Mouse (Mus musculus) urinary bladder, postnatal 14 days (tissue): Measurements from ENCODE around the gene Synj2.

ENCODE experiments used
- DNase-seq: peaks from one replicate; pipeline ENCODE4 v3.0.0; 2021; ENCODE audit warnings: low spot score

Gene Synj2

DNA sequence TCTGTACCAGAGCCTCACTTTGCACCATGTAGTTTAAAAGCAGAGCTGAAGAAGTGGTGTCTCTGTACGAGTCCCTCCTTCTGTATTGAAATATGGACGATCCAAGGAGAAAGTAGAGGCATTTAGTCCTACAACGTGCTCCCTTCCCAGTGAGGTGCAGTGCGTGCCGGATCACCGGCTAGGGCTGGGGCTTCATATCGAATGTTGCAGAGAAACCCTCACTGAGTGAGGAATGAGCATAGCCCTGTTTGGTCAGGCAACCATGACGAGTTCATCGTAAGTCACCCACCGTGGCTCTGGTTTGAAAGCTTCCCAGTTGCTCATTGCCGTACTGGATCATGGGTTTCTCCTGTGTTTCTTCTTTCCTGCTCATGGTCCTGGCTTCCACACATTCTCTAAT, 95.8 kb downstream of the Synj2 start:
- no peak for DNase-seq

DNA sequence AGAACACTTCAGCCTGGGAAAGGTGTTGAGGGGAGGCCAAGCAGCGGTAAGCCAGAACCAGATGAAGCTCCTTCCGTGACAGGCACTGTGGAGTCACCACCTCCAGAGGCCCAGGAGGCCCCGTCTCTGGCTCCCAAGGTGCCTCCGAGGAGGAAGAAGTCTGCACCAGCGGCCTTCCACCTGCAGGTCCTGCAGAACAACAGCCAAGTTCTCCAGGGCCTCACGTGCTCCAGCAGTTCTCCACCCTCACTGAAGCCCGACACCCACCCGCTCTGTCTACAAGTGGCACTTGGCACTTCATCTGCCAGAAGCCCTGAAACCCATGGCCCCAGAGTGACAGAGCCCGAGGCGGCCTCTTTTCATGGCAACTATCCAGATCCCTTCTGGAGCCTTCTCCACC, 96.4 kb downstream of the Synj2 start:
- no peak for DNase-seq

DNA sequence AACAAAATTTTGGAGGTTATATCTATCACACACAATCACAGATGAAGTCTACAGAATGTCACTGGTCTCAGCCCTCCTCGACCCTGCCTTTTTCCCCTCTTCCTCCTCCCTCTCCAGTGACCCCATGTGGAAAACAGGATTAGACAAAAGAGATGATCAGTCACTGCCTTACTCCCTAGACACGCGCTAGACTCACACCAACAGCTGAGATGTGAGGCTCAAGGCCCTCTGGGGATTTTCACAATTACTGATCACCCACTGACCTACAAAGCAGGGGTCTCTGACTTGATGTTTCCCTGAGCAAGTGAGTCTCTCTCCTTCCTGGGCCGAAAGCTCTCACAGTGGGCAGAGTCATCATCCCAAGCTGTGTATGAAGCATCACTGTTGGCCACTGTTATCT, 111.7 kb downstream of the Synj2 start:
- DNase-seq, result no peak

DNA sequence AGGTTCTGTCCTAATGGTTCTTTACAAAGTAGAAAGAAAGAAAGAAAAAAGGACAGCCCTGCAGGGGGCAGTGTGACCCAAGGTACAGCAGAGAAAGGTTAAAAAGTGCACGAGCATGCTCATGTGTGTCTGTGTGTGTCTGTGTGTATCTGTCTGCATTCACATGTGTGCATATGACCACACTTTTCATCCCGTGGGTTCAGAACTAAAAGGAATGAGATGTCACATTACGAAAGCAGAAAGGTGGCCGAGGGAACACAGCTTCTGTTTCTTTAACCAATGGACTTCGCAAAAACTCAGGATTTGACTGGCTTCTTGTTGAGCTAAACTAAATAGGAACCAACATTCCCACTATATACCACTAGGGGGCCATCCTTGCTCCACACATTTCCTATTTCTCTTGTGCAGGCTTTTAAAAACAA, 113.9 kb downstream of the Synj2 start:
- DNase-seq, result peak; percentile 62

DNA sequence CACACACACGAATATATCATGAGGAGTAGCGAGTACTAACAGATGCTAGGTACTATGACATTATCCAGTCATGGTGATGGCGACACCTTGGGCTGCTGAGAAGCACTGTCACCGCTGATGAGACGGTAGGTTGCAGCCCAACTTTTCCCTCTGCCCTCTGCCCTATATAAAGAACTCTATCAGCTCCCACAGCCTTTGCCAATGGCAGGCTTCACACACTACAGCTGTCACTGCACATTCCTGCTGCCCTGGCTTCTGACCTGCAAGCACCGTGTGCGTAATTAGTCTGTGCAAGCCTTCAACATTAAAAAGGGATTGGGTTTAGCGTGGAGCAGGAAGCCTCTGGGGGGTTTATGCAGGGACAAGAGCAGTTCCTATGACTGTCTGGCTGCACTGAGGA, 121.7 kb downstream of the Synj2 start:
- DNase-seq, result no peak

DNA sequence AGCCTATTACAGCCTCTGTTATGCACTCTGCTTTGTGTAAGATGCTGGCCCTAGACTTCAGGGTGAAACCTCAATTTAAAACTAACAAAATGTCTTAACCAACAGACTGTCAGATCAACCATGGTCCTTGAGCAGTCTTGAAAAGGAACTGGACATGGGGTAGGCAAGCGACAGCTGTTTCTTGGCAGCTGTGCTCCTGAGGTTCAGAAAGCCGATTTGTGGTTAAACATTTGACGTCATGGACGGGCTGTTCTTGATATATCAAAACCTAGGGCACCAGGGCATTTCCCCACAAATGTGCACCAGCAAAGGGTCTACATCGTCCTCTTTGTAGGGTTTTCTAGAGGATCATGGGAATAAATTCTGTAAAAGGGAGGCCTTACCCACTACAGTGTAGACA, 122.5 kb downstream of the Synj2 start:
- DNase-seq, result no peak

DNA sequence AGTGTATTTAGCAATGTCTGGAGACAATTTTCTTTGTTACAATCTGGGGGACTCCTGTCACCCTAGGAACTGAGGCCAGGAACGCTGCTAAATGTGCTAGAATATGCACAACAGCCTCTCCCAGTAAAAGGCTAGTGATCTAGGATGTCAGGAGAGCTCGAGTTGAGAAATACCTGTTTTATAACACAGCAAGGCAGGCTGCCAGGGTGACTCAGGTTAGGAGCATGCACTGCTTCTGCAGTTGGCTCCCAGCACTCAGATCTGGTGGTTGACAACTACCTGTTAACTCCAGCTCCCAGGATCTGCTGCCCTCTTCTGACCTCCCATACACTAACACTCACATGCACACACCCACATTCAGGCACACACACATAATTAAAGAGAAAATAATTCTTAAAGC, 124.9 kb downstream of the Synj2 start:
- no peak for DNase-seq

DNA sequence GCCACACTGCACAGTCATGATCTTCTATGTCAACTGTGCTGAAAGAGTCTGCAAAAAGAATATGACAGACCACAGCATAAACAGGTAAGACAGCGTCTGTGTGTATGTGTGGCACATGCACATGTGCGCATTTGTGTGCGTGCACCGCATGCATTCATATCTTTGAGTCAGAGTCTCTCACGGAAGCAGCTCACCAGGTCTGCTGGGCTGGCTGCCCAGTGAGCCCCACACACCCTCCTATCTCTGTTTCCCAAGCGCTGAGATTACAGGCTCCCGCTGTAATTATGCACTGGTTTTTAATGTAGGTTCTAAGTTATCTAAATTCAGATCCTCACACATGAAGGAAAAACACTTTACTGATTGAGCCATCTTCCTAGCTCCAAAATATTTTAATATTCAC, 126.5 kb downstream of the Synj2 start:
- DNase-seq, result no peak

DNA sequence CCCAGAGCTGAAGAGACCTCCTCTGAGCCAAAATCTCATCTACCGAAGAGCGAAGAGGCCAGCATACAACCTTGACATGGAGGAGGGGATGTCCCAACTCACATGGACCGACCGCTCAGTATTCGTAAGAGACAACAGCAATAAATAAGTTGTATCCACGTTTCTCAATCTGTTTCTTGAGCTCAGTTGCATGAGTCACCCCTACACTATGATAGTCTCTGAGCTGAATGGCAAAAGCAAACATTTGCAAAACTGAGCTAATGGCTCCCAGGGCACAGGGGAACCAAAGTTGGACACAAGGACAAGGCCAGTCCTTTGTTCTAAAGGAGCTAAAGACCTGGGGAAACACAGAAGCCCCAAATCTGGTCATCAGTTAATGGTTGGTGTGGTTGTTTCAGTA, 128.8 kb downstream of the Synj2 start:
- DNase-seq, result no peak

DNA sequence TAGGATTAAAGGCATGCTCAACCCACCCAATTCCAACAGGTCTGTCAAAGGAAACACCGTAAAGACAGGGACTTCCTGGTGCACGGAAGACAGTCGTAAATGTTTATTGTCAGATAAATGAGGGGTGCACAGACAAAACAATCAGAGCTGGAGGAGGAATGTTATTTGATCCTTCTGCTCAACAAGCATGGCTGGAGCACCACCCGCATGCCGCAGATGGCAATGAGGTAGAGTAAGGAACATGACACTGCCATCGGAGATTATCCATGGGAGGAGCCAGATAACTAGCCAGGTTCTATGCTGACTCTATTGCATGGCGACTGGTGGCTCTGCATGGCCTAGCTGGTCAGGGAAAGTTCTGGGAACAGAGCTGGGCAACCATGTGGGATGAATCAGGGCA, 132.3 kb downstream of the Synj2 start:
- no peak for DNase-seq

DNA sequence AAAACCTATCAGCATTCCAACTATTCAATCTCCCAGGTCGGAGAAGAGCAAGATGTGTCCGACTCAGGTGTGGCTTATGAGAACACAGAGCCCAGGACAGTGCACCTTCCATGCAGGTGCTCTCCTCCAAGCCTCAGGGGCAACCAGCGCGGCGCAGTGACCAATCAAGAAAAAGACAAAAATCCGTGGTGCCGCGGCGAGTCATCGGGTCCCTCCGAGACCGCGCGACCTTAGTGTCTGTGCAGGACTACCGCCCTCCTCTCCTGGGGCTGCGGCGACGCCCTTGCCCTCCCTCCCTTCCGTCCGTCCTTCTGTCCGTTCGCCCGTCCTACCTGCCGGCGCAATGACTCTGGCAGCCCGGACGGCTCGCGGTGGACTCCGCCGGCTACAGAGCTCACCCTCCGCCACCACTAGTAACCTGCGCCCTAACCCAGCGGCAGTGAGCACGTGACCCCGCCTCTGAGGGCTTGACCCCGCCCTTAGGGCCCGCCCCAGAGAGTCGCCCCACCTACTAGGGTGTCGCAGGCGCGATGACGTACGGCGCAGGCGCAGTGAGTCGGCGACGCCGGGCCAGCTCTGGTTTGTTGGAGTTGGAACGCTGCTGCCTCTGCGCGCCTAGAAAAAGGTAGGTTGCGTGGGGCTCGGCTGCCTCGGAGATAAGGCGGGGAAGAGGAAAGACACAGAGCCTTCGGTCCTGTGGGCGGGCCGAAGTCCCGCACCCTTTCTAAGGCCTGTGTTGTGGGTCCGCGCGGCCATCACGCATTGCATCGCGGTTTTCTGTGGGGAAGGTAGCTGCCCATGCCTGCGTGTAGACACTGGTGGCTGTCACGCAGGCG, 138.4 kb downstream of the Synj2 start, which contains the start of the genes Serac1 and Gtf2h5:
Serac1 (minus strand) TSS at position 455 of the 836 bp plus-strand sequence.
Gtf2h5 (plus strand) TSS at position 500 of the 836 bp plus-strand sequence.
- peak; percentile 99 for DNase-seq

DNA sequence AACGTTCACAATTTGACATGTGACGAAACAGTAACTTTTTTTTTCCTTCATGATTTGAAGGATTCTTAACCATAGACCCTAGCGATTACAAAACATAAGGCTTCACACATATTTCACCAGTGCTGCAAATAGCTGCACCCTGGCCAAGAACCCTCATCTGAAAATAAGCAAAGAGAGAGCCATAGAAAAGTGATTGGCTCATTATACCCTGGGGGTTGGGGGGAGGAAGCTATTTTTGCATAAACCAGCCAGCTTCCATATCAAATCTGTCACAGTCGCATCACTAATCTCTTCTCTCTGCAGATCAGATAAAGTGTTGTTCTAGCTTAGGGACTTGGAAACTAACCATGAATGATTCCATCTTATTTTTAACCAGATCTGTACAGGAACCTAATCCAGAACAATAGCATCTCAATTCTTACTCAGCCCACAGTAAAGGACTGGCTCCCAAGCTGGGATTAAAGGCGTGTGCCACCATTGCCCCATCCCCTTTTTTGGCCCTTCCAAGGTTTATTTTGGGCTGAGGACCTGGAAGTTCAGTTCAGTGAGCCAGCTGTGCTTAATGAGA, 142.3 kb downstream of the Synj2 start:
- no peak for DNase-seq

DNA sequence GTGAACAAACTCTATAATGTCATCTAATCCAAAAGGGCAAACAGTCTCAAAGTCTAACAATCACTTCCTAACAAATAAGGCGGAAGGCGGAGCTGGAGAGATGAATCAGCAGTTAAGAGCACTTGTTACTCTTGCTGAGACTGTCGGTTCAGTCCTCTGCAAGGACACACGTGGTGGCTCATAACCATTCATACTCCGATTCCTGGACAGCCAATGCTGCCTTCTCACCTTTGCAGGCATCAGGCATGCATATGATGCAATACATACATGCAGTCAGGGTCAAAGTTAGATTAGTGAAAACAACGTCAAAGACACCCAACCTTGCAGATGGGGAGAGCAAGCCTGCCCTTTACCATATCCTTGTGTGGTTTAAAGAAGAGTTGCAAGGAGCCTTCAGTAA, 150.5 kb downstream of the Synj2 start:
- DNase-seq, result no peak
